Mouse (Mus musculus) right cerebral cortex, adult 2 months (tissue): ENCODE results near the gene Gm20388.

Experiments
- DNase-seq, 2 experiments: peaks; one replicate each; pipeline ENCODE4 v3.0.0; 2021 to 2022; ENCODE audit warnings: low spot score in 2 of 2

The Gm20388 gene

GRCm38 (mm10) chr8:120259206-120259605 is 348.6 kb downstream of the Gm20388 start:
- DNase-seq: no peak

- no peak for DNase-seq
Observed at GRCm38 (mm10) chr8:120260677-120261076, 350.0 kb downstream of the Gm20388 start.

DNA sequence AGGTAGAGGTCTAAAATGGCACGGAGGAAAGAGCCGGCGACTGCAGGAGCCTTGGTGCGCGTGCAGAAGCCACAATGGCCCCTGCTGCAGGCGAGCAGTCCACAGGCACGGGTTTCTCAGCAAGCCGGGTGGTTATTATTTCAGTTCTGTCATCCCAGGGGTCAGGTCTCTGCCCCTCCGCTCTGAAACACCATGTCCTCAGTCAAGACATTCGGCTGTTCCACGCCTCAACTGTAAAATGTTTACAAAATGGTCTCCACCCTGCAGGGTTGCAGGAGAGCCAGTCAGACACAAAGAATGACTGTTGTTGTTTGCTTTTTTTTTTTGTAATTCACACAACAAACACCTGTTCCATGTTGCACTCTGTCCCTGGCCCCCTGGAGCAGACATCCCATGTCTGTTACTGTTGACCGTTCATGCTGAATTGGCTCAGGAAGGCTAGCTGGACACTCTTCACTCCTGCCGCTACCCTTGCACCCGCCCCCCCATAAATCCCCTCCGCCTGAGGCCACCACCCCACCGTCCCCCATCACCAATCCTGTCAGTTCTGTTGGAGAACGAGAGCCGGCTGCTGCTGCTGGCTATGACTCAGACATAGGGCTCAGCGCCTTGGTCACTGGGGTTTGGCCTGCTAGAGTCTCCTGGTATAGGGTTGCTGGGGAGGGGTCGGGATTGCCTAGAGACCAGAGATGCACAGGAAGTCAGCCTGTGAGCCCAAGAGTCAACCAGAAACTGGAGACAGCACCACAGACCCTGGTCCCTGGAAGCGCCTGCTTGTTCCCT is 350.9 kb downstream of the Gm20388 start:
- no peak for DNase-seq

- no peak for DNase-seq
Observed at GRCm38 (mm10) chr8:120263879-120264278, 353.2 kb downstream of the Gm20388 start.

DNA sequence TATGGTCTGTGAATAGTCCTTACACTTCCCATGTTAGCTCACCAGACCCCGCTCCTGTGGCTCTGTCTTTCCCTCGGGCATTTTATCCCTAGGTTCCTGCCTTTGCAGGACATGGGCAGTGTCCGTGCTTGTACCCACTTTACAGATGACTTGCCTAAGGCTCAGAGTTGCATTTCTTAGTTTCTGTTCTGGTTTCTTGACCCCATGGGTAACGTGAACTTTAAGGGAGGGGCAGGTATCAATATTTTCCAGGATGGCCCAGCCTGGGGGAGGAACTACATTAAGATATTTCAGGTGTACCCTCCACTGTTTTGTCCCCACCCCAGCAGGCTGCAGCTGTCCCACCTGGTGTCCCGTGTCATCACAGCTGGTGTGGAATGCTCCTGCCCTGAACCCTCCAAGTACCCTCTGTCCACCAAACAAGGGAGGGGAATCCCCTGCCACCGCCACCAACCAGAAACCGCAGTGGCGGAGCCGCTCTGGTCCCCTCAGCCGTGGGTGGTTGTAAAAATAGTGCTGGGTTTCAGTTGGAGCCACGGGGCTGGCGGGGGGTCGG is 353.8 kb downstream of the Gm20388 start:
- DNase-seq: no peak

DNA sequence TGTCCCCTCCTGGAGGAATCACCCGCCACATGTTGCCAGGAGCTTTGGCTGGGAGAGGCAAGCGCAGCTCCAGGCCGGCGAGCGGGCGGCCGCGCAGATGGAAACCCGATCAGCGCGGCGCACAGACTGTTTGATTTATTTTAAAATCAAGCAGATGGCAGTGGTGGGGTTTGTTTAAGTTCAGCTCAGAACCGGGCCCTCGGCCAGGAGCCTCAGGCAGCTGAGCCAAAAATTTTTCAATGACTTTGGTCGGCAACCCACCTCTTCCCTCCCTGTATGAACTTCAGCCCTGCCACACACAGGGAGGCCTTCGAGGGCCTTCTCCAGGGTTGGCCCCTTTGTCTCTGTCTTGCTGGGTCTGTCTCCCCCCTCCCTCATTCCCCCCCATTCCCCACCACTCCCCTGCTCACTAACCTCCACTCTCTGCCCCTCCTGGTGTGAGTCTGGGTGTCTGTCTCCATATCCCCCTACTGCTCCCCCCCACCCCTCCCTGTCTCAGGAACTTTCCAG is 354.4 kb downstream of the Gm20388 start:
- DNase-seq: peak; percentile 83 to 86

GRCm38 (mm10) chr8:120265471-120265870 is 354.8 kb downstream of the Gm20388 start:
- DNase-seq: no peak

- DNase-seq: peak in 1 of 2 experiments; percentile 52
Observed at GRCm38 (mm10) chr8:120268541-120268980, 357.9 kb downstream of the Gm20388 start.

- no peak for DNase-seq
Observed at GRCm38 (mm10) chr8:120270449-120270848, 359.8 kb downstream of the Gm20388 start.

DNA sequence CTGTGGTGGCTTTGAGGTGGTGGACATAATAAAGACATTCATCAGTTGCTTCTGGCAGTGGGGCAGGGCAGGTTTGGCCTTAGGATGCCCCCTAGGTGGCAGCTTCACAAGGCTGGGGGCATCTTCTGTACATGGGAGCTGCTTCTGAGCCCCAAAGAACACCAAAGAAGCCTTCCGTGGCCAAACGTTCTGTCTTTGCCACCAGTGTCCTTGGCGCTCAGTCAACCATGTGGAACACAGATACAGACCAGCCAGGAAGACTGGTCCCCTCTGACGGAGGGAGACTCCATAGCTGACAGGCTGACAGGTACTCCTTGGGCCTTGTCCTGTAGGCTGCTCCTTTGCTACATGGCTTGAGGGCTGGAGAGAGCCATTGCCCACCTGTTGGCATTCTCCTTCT is 362.8 kb downstream of the Gm20388 start:
- DNase-seq: no peak

DNA sequence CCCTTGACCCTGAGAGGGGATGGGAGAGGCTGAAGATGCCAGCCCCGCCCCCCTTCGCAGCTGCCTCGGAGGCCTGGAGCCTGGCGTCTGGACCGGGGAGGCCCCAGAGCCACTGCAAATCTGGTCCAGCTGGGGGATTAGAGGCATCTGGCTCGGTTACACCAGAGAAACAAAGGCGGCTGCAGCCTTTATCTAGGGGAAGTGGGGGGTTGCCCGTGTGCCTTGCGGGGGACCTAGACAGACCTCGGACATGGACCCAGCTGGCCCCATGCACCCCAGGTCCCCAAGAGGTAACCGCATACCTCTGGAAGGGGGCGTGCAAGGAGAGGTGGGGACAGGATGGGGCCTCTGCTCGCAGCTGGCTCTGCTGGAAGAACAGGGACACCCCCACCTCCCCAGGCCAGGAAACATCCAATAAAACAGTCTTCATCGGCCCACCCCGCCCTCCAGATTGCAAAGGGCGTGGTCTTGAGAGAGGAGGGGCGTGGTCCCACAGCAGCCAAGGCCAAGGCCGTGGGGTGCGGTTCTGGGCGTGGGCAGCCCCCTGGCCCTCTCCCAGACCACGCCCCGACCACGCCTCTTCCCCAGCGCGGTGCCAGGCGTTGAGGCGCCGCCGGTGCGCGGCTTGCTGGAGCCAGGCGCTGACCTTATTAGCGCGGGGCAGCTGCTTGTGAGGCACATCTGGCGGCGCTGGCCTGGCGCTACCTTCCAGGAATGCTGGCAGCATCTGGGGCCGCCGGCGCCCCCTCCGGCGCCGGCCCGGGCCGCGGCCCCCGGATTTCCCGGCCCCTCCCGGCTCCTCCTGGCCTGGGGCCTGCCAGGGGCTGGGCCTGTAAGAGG is 365.6 kb downstream of the Gm20388 start:
- DNase-seq: no peak

- DNase-seq: no peak
Observed at GRCm38 (mm10) chr8:120276891-120277426, 366.3 kb downstream of the Gm20388 start.

- no peak for DNase-seq
Observed at GRCm38 (mm10) chr8:120278009-120278408, 367.4 kb downstream of the Gm20388 start.

GRCm38 (mm10) chr8:120279418-120279817 is 368.8 kb downstream of the Gm20388 start:
- DNase-seq: no peak

DNA sequence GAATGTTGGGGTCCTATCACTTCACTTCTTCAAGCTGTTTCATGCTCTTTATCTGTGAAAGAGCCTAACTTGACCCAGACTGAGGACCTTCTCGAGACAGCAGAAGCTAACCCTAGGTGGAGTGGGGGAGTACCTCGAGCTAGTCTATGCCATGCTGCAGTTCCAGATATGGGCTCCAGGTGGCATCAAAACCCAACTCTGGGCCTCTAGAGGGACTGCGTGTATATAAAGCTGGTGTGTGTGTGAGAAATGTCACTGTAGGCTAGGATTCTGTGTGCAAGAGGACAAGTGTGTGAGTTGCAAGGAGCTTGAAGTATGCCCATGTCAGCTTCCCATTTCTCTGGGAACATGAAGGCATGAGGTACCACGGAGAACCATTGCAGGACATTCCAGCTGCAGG is 370.8 kb downstream of the Gm20388 start:
- DNase-seq: peak; percentile 88 to 91

- no peak for DNase-seq
Observed at GRCm38 (mm10) chr8:120282465-120282864, 371.8 kb downstream of the Gm20388 start.

DNA sequence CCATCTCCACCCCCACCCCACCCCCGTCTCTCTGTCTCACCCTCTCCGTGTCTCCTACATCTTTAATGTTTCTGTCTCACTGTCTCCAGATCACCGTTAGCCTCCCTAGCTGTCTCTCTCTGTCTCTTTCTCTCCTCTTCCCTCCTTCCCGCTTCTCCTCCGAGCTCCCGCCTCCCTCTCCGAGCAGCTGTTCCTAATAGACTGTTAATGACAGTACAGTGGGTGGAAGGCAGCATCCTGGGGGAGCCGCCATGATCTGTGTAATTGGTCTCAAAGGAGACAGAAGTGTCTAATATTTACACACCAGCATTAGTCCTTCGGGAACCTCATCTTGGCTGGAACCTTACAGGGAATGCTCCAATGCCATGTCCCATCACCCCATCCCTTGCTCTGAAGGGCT is 373.6 kb downstream of the Gm20388 start:
- DNase-seq: no peak

DNA sequence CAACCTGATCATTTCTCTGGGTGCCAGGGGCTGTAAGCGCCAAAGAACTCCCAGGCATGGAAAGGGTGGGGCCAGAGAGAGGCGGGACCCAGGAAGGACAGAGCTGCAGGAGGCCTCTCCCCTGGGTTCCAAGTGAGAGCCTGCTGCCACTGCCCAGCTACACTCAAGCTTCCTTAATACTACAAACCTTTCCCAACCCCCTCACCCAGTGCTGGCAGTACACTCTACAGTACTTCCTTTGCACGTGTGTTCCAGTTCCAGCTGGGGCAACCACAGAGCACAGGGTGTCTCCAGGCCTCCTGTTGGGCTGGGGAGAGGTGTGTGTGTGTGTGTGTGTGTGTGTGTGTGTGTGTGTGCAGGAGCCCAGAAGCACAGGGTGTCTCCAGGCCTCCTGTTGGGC is 374.4 kb downstream of the Gm20388 start:
- no peak for DNase-seq

DNA sequence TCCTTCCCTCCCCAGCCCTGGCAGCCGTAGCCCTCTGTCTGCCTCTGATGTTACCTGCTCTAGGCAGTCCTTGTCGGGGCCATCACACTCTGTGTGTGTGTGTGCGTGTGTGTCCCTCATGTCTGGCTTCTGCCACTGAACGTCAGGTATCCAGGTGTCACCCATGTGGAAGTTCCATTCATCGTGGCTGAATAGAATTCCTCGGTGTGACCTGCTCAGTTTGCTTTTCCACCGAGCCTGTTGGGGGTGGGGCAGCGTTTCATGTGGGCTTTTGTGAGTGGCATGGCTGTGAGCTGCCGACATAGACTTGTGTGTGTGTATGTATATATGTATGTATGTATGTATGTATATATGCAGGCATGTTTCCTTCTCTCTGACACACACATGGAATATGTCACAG is 375.2 kb downstream of the Gm20388 start:
- DNase-seq: no peak

GRCm38 (mm10) chr8:120288122-120288908 is 377.7 kb downstream of the Gm20388 start:
- peak; percentile 66 to 67 for DNase-seq

DNA sequence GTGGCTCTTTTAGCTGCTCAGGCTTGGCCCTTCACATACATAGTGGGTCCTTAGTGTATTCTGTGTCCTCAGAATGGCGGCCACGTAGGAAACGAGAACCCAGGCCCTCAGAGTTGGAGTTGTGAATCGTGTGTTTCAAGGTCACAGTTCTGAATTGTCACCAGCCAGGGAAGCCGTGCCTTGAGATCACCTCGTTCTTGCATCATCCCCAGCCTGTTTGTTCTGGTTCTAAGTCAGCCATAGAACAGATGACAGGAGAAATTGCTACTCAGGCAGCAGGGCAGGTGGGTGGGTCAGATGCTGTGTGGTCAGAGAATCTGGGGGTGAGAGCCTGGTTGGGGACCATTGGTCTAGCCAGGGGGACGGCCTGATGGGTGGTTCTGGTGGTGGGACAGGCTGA is 378.6 kb downstream of the Gm20388 start:
- no peak for DNase-seq
